Mouse (Mus musculus) inflammation-experienced regulatory T-cells (primary cell): ENCODE measurements around the gene Ppef1. TPM values are rescaled to one million over a fixed set of nuclear protein-coding genes. Genes with fewer than 3 reads are reported as not detected.

ENCODE experiments used
- polyA plus RNA-seq, 2 experiments: library from polyadenylated mRNA; unstranded; fragments of 100-300 nt; shearing (Covaris generic); gene quantifications; one replicate each; pipeline ENCODE4 v1.2.1; 2017

The Ppef1 gene
- polyA plus RNA-seq, result under 1 TPM in 1 of 2 experiments, not detected in 1; 0.11 TPM

GRCm38 (mm10) chrX:160735650-160736049 lies at the start of gene Ppef1:
Gene Ppef1, minus strand, starts transcription at chrX:160735765.

GRCm38 (mm10) chrX:160767713-160768112 lies 32.1 kb upstream of the Ppef1 start, which contains the start of gene Rs1:
Gene Rs1, plus strand, starts transcription at chrX:160768013.

Other genes starting within 250 kb of the Ppef1 start
- 10 to 100 TPM; 14.0 to 15.7 TPM for gene Phka2, start 233.6 kb downstream of the Ppef1 start, polyA plus RNA-seq
- gene Rs1, start 32.2 kb upstream of the Ppef1 start, polyA plus RNA-seq, result under 1 TPM; 0.04 to 0.27 TPM
- under 1 TPM in 1 of 2 experiments, not detected in 1; 0.13 TPM for gene Gja6, start 171.3 kb upstream of the Ppef1 start, polyA plus RNA-seq